Mouse (Mus musculus) ES-E14 (cell line): ENCODE measurements around the gene Odaph. TPM values are rescaled to one million over a fixed set of nuclear protein-coding genes. Genes with fewer than 3 reads are reported as not detected.

Source experiments
- DNase-seq: peaks from one replicate; pipeline ENCODE4 v3.0.0-alpha.2; 2013; ENCODE audit warnings: low read depth, low spot score
- H3K27ac ChIP-seq: 2 replicates; pipeline ENCODE4 v1.5.1; 2012; ENCODE audit warnings: low read depth, mild to moderate bottlenecking, low read length, moderate library complexity, mixed read lengths; ENCODE audit not compliant: poor library complexity, insufficient read depth, severe bottlenecking
- H3K36me3 ChIP-seq: 2 replicates; pipeline ENCODE4 v1.6.1; 2012; ENCODE audit warnings: mild to moderate bottlenecking, low read length, moderate library complexity, mixed read lengths; ENCODE audit not compliant: control insufficient read depth, poor library complexity, insufficient read depth, severe bottlenecking
- H3K4me1 ChIP-seq, 2 experiments: fragments of 150-350 bp in 1 of 2; sonication (generic) in 1 of 2; 2 replicates each; pipeline ENCODE4 v1.6.1; 2012; ENCODE audit warnings: low read length in 2 of 2, mild to moderate bottlenecking in 1 of 2, mixed read lengths in 1 of 2; ENCODE audit not compliant: control insufficient read depth in 2 of 2, insufficient read depth in 2 of 2, poor library complexity in 1 of 2
- H3K4me3 ChIP-seq, 2 experiments: fragments of 150-350 bp in 1 of 2; sonication (generic) in 1 of 2; 2 replicates each; pipeline ENCODE4 v1.5.1; 2012; ENCODE audit warnings: low read length in 2 of 2, low read depth in 1 of 2, mild to moderate bottlenecking in 1 of 2, mixed read lengths in 1 of 2; ENCODE audit not compliant: insufficient read depth in 1 of 2, poor library complexity in 1 of 2, severe bottlenecking in 1 of 2
- H3K9ac ChIP-seq: 2 replicates; pipeline ENCODE4 v1.6.1; 2012; ENCODE audit warnings: low read depth, mild to moderate bottlenecking, low read length, mixed read lengths; ENCODE audit not compliant: poor library complexity, insufficient read depth, severe bottlenecking
- H3K9me3 ChIP-seq: fragments of 150-350 bp; sonication (generic); 2 replicates; pipeline ENCODE4 v1.6.1; 2012; ENCODE audit warnings: low read depth, mild to moderate bottlenecking, low read length; ENCODE audit not compliant: control insufficient read depth, insufficient read depth
- CHD2 ChIP-seq: IDR thresholded peaks from 2 replicates; pipeline ENCODE4 v1.6.1; 2014; ENCODE audit warnings: mild to moderate bottlenecking, low read depth, low read length, inconsistent platforms
- HCFC1 ChIP-seq: IDR thresholded peaks from 2 replicates; pipeline ENCODE4 v1.6.1; 2012; ENCODE audit warnings: low read length, inconsistent platforms, borderline replicate concordance; ENCODE audit not compliant: insufficient read depth
- MAFK ChIP-seq: IDR thresholded peaks from 2 replicates; pipeline ENCODE4 v1.6.1; 2014; ENCODE audit warnings: mild to moderate bottlenecking, low read depth, low read length, inconsistent platforms; ENCODE audit not compliant: insufficient read depth
- ZC3H11A ChIP-seq: IDR thresholded peaks from 2 replicates; pipeline ENCODE4 v1.6.1; 2012; ENCODE audit warnings: low read depth, mild to moderate bottlenecking, inconsistent platforms, low read length, borderline replicate concordance
- ZNF384 ChIP-seq: IDR thresholded peaks from 2 replicates; pipeline ENCODE4 v1.6.1; 2012; ENCODE audit warnings: low read depth, low read length, inconsistent platforms
- in situ Hi-C, 2 experiments: fragments of 600-800 bp; cut with MboI; formaldehyde crosslinking; loops; one replicate each; pipeline ENCODE4 v1.15.1; 2025; ENCODE audit warnings: low sequenced_read_pairs in 2 of 2, inconsistent platforms in 1 of 2; ENCODE audit not compliant: unreplicated experiment in 2 of 2
- total RNA-seq: library from RNA; depleted of rRNA; stranded (reverse); fragments of 300-350 nt; gene quantifications from 2 replicates; pipeline ENCODE4 v1.2.3, GENCODE M21; 2012

The Odaph gene
- total RNA-seq, 1 experiment: 0.89 TPM

- Histone ChIP-seq H3K9ac (no peak overlapping the region), H3K4me1 (peaks cover 0 to 2% of the 10 kb centered on the region in 2 experiments; a peak in 1 of 4 replicates), H3K9me3 (no peaks in the 10 kb centered on the region), H3K4me3 (no peak overlapping the region), H3K27ac (no peak overlapping the region), H3K36me3 (no peaks in the 10 kb centered on the region)
- DNase-seq: no peak
- in situ Hi-C loops: no loop called here
- TF ChIP-seq ZC3H11A (no peak), MAFK (no peak), CHD2 (no peak), ZNF384 (no peak), HCFC1 (no peak)
Observed at GRCm38 (mm10) chr5:91975758-91976157, 11.5 kb upstream of the Odaph start.

GRCm38 (mm10) chr5:91976566-91977396 lies 10.5 kb upstream of the Odaph start:
- Histone ChIP-seq H3K27ac (no peak overlapping the region), H3K9me3 (no peaks in the 10 kb centered on the region), H3K4me1 (0 out of 4 replicates have a peak, but pooled peaks cover 0 to 2% of the 10 kb centered on the region in 2 experiments), H3K4me3 (no peak overlapping the region), H3K36me3 (no peaks in the 10 kb centered on the region), H3K9ac (no peak overlapping the region)
- in situ Hi-C loops: no loop called here
- TF ChIP-seq ZC3H11A (no peak), ZNF384 (no peak)
- no peak for DNase-seq

GRCm38 (mm10) chr5:91977397-91977770 lies 9.9 kb upstream of the Odaph start:
- no peak overlapping the region for H3K4me3 ChIP-seq
- no peaks in the 10 kb centered on the region for H3K9me3 ChIP-seq
- H3K4me1 ChIP-seq: no peaks in the 10 kb centered on the region
- H3K36me3 ChIP-seq: no peaks in the 10 kb centered on the region
- H3K27ac ChIP-seq: no peak overlapping the region
- in situ Hi-C loops: no loop called here
- DNase-seq: no peak
- H3K9ac ChIP-seq: no peak overlapping the region
- TF ChIP-seq ZC3H11A (no peak), HCFC1 (no peak), ZNF384 (no peak), MAFK (no peak), CHD2 (no peak)

- Histone ChIP-seq H3K9me3 (no peaks in the 10 kb centered on the region), H3K9ac (no peak overlapping the region), H3K4me3 (no peak overlapping the region), H3K36me3 (no peaks in the 10 kb centered on the region), H3K4me1 (no peaks in the 10 kb centered on the region), H3K27ac (no peak overlapping the region)
- DNase-seq: no peak
- TF ChIP-seq ZNF384: no peak
- no peak for TF ChIP-seq HCFC1
- TF ChIP-seq ZC3H11A: no peak
- no peak for TF ChIP-seq MAFK
- TF ChIP-seq CHD2: no peak
- in situ Hi-C loops: no loop called here
Observed at GRCm38 (mm10) chr5:91981176-91981840, 6.0 kb upstream of the Odaph start.
